In genomic region chr9:43253271-43253681, GRCm38 (mm10) we compare ENCODE assay signal across 8 mouse cellular contexts. TPM values are rescaled to one million over a fixed set of nuclear protein-coding genes. Genes with fewer than 3 reads are reported as not detected.
DNase-seq lines count a peak whose midpoint lies in the region; ATAC-seq and TF ChIP-seq lines count a peak whose summit lies in the region.

No protein-coding gene starts in this region.

- H3K27me3 ChIP-seq in forebrain, embryonic 10.5 days (ENCODE audit: poor library complexity, severe bottlenecking), result no peaks in the 10 kb centered on the region
- H3K27me3 ChIP-seq in forebrain, embryonic 16.5 days (replicated peaks; ENCODE audit: control insufficient read depth, insufficient read depth, low read length), result no peaks in the 10 kb centered on the region
- H3K27me3 ChIP-seq in kidney, adult 2 months (replicated peaks; ENCODE audit: control insufficient read depth, insufficient read depth, low read length), result no peaks in the 10 kb centered on the region
- H3K27me3 ChIP-seq in thymus, adult 2 months (ENCODE audit: control insufficient read depth, insufficient read depth, low read length), result no peaks in the 10 kb centered on the region

- TF ChIP-seq CTCF in kidney, adult 2 months (conservative IDR thresholded peaks at IDR 0.05; ENCODE audit: insufficient read depth, insufficient read length, low read depth, low read length), result no peak
- TF ChIP-seq CTCF in thymus, adult 2 months (IDR thresholded peaks at IDR 0.05; ENCODE audit: borderline replicate concordance, control insufficient read depth, extremely low read depth, insufficient read depth, low read length, poor library complexity), result no peak

- peaks cover 75% of the 10 kb centered on the region for H3K4me1 ChIP-seq in forebrain, embryonic 10.5 days
- no peaks in the 10 kb centered on the region for H3K4me1 ChIP-seq in forebrain, embryonic 16.5 days (replicated peaks; ENCODE audit: control insufficient read depth, insufficient read depth, low read length)
- H3K4me1 ChIP-seq in kidney, adult 2 months (ENCODE audit: control insufficient read depth, insufficient read depth, low read length), result no peaks in the 10 kb centered on the region
- H3K4me1 ChIP-seq in thymus, adult 2 months (replicated peaks; ENCODE audit: control insufficient read depth, insufficient read depth, low read length), result no peaks in the 10 kb centered on the region

- peak overlapping the region; percentile 83 for H3K27ac ChIP-seq in forebrain, embryonic 10.5 days
- H3K27ac ChIP-seq in forebrain, embryonic 16.5 days (ENCODE audit: low read length), result no peak overlapping the region
- peak overlapping the region; percentile 2; the same call in 1 of the 2 replicates for H3K27ac ChIP-seq in kidney, adult 2 months (ENCODE audit: insufficient read depth, low read depth, low read length)
- H3K27ac ChIP-seq in thymus, adult 2 months (ENCODE audit: control insufficient read depth, insufficient read depth, low read length), result no peak overlapping the region

- no peak overlapping the region for H3K4me3 ChIP-seq in forebrain, embryonic 10.5 days
- H3K4me3 ChIP-seq in forebrain, embryonic 16.5 days (replicated peaks; ENCODE audit: low read length), result no peak overlapping the region
- no peak overlapping the region for H3K4me3 ChIP-seq in kidney, adult 2 months (ENCODE audit: insufficient read depth, low read depth, low read length)
- H3K4me3 ChIP-seq in thymus, adult 2 months (ENCODE audit: control insufficient read depth, insufficient read depth, low read length), result no peak overlapping the region

- no peak for TF ChIP-seq POLR2A in kidney, adult 2 months (IDR thresholded peaks at IDR 0.05; ENCODE audit: low read depth, low read length)
- no peak for TF ChIP-seq POLR2A in thymus, adult 2 months (IDR thresholded peaks at IDR 0.05; ENCODE audit: control insufficient read depth, extremely low read depth, insufficient read depth, low read length, poor library complexity)

- peak; percentile 51 for DNase-seq in forebrain, embryonic 10.5 days (ENCODE audit: extremely low spot score, low spot score)
- peak; percentile 55 to 74 for DNase-seq in gastrocnemius, adult 8-10 months (ENCODE audit: low spot score in 2 of 2)
- peak; percentile 65 for DNase-seq in kidney, adult 2 months
- DNase-seq in neural tube, embryonic 10.5 days (ENCODE audit: extremely low spot score, low spot score), result peak; percentile 80
- DNase-seq in cerebellum, adult 8-10 months, result no peak
- no peak for DNase-seq in thymus, adult 2 months
- no peak for DNase-seq in adrenal gland, postnatal 25 days

- 28% methylated on average over 5 of the region's 5 CpGs for WGBS in forebrain, embryonic 10.5 days
- 18% methylated on average over 5 of the region's 5 CpGs for WGBS in forebrain, embryonic 16.5 days
- 50% methylated on average over 5 of the region's 5 CpGs for WGBS in kidney, adult 2 months
- WGBS in thymus, adult 2 months, result 92% methylated on average over 5 of the region's 5 CpGs

- no peak overlapping the region for H3K9ac ChIP-seq in forebrain, embryonic 16.5 days (replicated peaks; ENCODE audit: low read depth, low read length)

- no peak overlapping the region for H3K4me2 ChIP-seq in forebrain, embryonic 16.5 days (ENCODE audit: low read length)

- ATAC-seq in forebrain, embryonic 16.5 days, result no peak

- H3K9me3 ChIP-seq in forebrain, embryonic 10.5 days, result no peaks in the 10 kb centered on the region
- H3K9me3 ChIP-seq in forebrain, embryonic 16.5 days (ENCODE audit: control insufficient read depth, low read length), result no peaks in the 10 kb centered on the region

- no peaks in the 10 kb centered on the region for H3K36me3 ChIP-seq in forebrain, embryonic 10.5 days (replicated peaks)
- no peaks in the 10 kb centered on the region for H3K36me3 ChIP-seq in forebrain, embryonic 16.5 days (ENCODE audit: control insufficient read depth, insufficient read depth)
- H3K36me3 ChIP-seq in kidney, adult 2 months (ENCODE audit: control insufficient read depth, insufficient read depth, low read length), result no peaks in the 10 kb centered on the region
- no peaks in the 10 kb centered on the region for H3K36me3 ChIP-seq in thymus, adult 2 months (ENCODE audit: control insufficient read depth, insufficient read depth, low read length)

RNA-seq across cellular contexts. Expression of gene Oaf, which starts 13.6 kb away (rescaled TPM):
- 42.1 and 46.5 TPM in 2 replicates for polyA plus RNA-seq in forebrain, embryonic 10.5 days (2016; fragmentation: Nextera tagmentation; extraction: Ambion mirVana)
- polyA plus RNA-seq in forebrain, embryonic 16.5 days (2015; fragmentation: Nextera tagmentation; extraction: Ambion mirVana), result 5.7 and 10.5 TPM in 2 replicates
- total RNA-seq in gastrocnemius, adult 8-10 months (2022), result 1 to 10 TPM; 2.7 to 5.9 (median 4.8) TPM
- 60.8 and 61.1 TPM in 2 replicates for polyA plus RNA-seq in kidney, adult 2 months (2012; rRNA removed)
- polyA plus RNA-seq in thymus, adult 2 months (2012; rRNA removed), result 10.2 and 10.8 TPM in 2 replicates
- 7.7 and 16.8 TPM in 2 replicates for total RNA-seq in adrenal gland, postnatal 25 days (2021)

RNA-seq across cellular contexts. Expression of gene Pou2f3, which starts 43.1 kb away (rescaled TPM):
- polyA plus RNA-seq in forebrain, embryonic 10.5 days (2016; fragmentation: Nextera tagmentation; extraction: Ambion mirVana), result not detected in 2 replicates
- polyA plus RNA-seq in forebrain, embryonic 16.5 days (2015; fragmentation: Nextera tagmentation; extraction: Ambion mirVana), result not detected in 2 replicates
- total RNA-seq in gastrocnemius, adult 8-10 months (2022), result not detected
- polyA plus RNA-seq in kidney, adult 2 months (2012; rRNA removed), result 0.14 and 0.22 TPM in 2 replicates
- 1.3 and 1.7 TPM in 2 replicates for polyA plus RNA-seq in thymus, adult 2 months (2012; rRNA removed)
- not detected in 2 replicates for total RNA-seq in adrenal gland, postnatal 25 days (2021)

RNA-seq across cellular contexts. Expression of gene Trim29, which starts 57.4 kb away (rescaled TPM):
- 1.2 and 1.4 TPM in 2 replicates for polyA plus RNA-seq in forebrain, embryonic 10.5 days (2016; fragmentation: Nextera tagmentation; extraction: Ambion mirVana)
- polyA plus RNA-seq in forebrain, embryonic 16.5 days (2015; fragmentation: Nextera tagmentation; extraction: Ambion mirVana), result 0.17 TPM in 1 of 2 replicates, not detected in the other
- total RNA-seq in gastrocnemius, adult 8-10 months (2022), result not detected
- 0.74 and 1.4 TPM in 2 replicates for polyA plus RNA-seq in kidney, adult 2 months (2012; rRNA removed)
- 30.1 and 35.6 TPM in 2 replicates for polyA plus RNA-seq in thymus, adult 2 months (2012; rRNA removed)
- 0.33 TPM in 1 of 2 replicates, not detected in the other for total RNA-seq in adrenal gland, postnatal 25 days (2021)

Comparison
In these comparisons a context has a peak if more than half of its experiments do, and no peak if none do; other contexts are left out.
1. H3K27ac ChIP-seq: peak in forebrain, embryonic 10.5 days (single experiment) and kidney, adult 2 months (single experiment); none in forebrain, embryonic 16.5 days (single experiment) and thymus, adult 2 months (single experiment).
2. DNase-seq: peak in forebrain, embryonic 10.5 days (single experiment), gastrocnemius, adult 8-10 months (2 of 2), kidney, adult 2 months (single experiment) and neural tube, embryonic 10.5 days (single experiment); none in cerebellum, adult 8-10 months (single experiment), thymus, adult 2 months (single experiment) and adrenal gland, postnatal 25 days (single experiment).
3. RNA of gene Trim29, which starts 57.4 kb away (polyA plus RNA-seq): 30.1 to 35.6 TPM in thymus, adult 2 months; 1.2 to 1.4 TPM in forebrain, embryonic 10.5 days, 0.74 to 1.4 TPM in kidney, adult 2 months and 0.17 TPM in forebrain, embryonic 16.5 days; every median in the first group is over 10 times any median in the second.